Mouse (Mus musculus) olfactory bulb, adult 2 months (tissue): ENCODE data around the gene Ppp6r2. TPM values are rescaled to one million over a fixed set of nuclear protein-coding genes. Genes with fewer than 3 reads are reported as not detected.

ENCODE experiments used
- H3K27ac ChIP-seq: fragments of 200-500 bp; 2 replicates; pipeline ENCODE4 v1.5.1; 2012; ENCODE audit warnings: low read depth, low read length; ENCODE audit not compliant: insufficient read depth
- H3K4me1 ChIP-seq: fragments of 200-500 bp; 2 replicates; pipeline ENCODE4 v1.6.1; 2012; ENCODE audit warnings: low read length; ENCODE audit not compliant: control insufficient read depth, insufficient read depth
- H3K4me3 ChIP-seq: fragments of 200-500 bp; 2 replicates; pipeline ENCODE4 v1.5.1; 2012; ENCODE audit warnings: mild to moderate bottlenecking, low read depth, low read length, moderate library complexity; ENCODE audit not compliant: insufficient read depth
- CTCF ChIP-seq: fragments of 200-500 bp; IDR thresholded peaks from 2 replicates; pipeline ENCODE4 v1.5.1; 2012; ENCODE audit warnings: low read depth, mild to moderate bottlenecking, low read length, moderate library complexity; ENCODE audit not compliant: insufficient read depth
- POLR2A ChIP-seq: fragments of 200-500 bp; IDR thresholded peaks from 2 replicates; pipeline ENCODE4 v1.6.1; 2012; ENCODE audit warnings: mild to moderate bottlenecking, low read depth, low read length, moderate library complexity; ENCODE audit not compliant: insufficient read depth
- WGBS: fragments of 180-500 bp; shearing (Covaris S2); methylation state at CpG from one replicate; pipeline ENCODE4 v1.1.7; 2018; 5-methylcytosine and 5-hydroxymethylcytosine counted together
- polyA plus RNA-seq: library from polyadenylated mRNA; stranded (reverse); fragments of >200 nt; gene quantifications from 2 replicates; pipeline ENCODE4 v1.2.4, GENCODE M21; 2012; ENCODE audit warnings: low replicate concordance; ENCODE audit not compliant: missing spikeins, insufficient read depth, insufficient read length

Gene Ppp6r2
- polyA plus RNA-seq, 1 experiment = not detected

GRCm38 (mm10) chr15:89291521-89291920, 80.2 kb downstream of the Ppp6r2 start:
- no peak for TF ChIP-seq CTCF
- TF ChIP-seq POLR2A = no peak
- H3K27ac ChIP-seq = no peak overlapping the region
- no peak overlapping the region for H3K4me3 ChIP-seq
- H3K4me1 ChIP-seq = peaks cover 6% of the 10 kb centered on the region; the same call in 1 of the 2 replicates
- WGBS = 96% methylated on average over 3 of the region's 3 CpGs

GRCm38 (mm10) chr15:89292795-89293194, 81.4 kb downstream of the Ppp6r2 start:
- H3K4me1 ChIP-seq = peaks cover 4% of the 10 kb centered on the region; the same call in 1 of the 2 replicates
- H3K27ac ChIP-seq = no peak overlapping the region
- TF ChIP-seq POLR2A = no peak
- no peak for TF ChIP-seq CTCF
- H3K4me3 ChIP-seq = no peak overlapping the region
- WGBS = 45% methylated on average over 2 of the region's 2 CpGs

- TF ChIP-seq CTCF = no peak
- no peak for TF ChIP-seq POLR2A
- H3K4me1 ChIP-seq = peaks cover 4% of the 10 kb centered on the region; the same call in 1 of the 2 replicates
- WGBS = 95% methylated on average over 10 of the region's 10 CpGs
- H3K27ac ChIP-seq = no peak overlapping the region
- no peak overlapping the region for H3K4me3 ChIP-seq
These were observed 82.4 kb downstream of the Ppp6r2 start for GRCm38 (mm10) chr15:89293778-89294177.

GRCm38 (mm10) chr15:89295580-89296165, 84.3 kb downstream of the Ppp6r2 start:
- Histone ChIP-seq H3K4me1 (peaks cover 4% of the 10 kb centered on the region; the same call in 1 of the 2 replicates), H3K4me3 (no peak overlapping the region), H3K27ac (no peak overlapping the region)
- 93% methylated on average over 8 of the region's 8 CpGs for WGBS
- TF ChIP-seq CTCF = no peak
- no peak for TF ChIP-seq POLR2A

GRCm38 (mm10) chr15:89296465-89296864, 85.1 kb downstream of the Ppp6r2 start:
- Histone ChIP-seq H3K4me3 (no peak overlapping the region), H3K27ac (no peak overlapping the region), H3K4me1 (peaks cover 4% of the 10 kb centered on the region; the same call in 1 of the 2 replicates)
- TF ChIP-seq POLR2A (no peak), CTCF (no peak)
- WGBS = 41% methylated on average over 1 of the region's 1 CpGs

GRCm38 (mm10) chr15:89297695-89298094, 86.3 kb downstream of the Ppp6r2 start:
- peaks cover 4% of the 10 kb centered on the region; the same call in 1 of the 2 replicates for H3K4me1 ChIP-seq
- no peak for TF ChIP-seq CTCF
- WGBS = 93% methylated on average over 2 of the region's 2 CpGs
- no peak overlapping the region for H3K4me3 ChIP-seq
- no peak overlapping the region for H3K27ac ChIP-seq

- H3K4me3 ChIP-seq = no peak overlapping the region
- no peak for TF ChIP-seq CTCF
- no peak for TF ChIP-seq POLR2A
- H3K27ac ChIP-seq = no peak overlapping the region
- 88% methylated on average over 13 of the region's 13 CpGs for WGBS
- peaks cover 4% of the 10 kb centered on the region; the same call in 1 of the 2 replicates for H3K4me1 ChIP-seq
These were observed 88.8 kb downstream of the Ppp6r2 start for GRCm38 (mm10) chr15:89300180-89300579.

GRCm38 (mm10) chr15:89300600-89300999, 89.2 kb downstream of the Ppp6r2 start:
- WGBS = 93% methylated on average over 8 of the region's 8 CpGs
- H3K4me1 ChIP-seq = peaks cover 4% of the 10 kb centered on the region; the same call in 1 of the 2 replicates
- no peak overlapping the region for H3K4me3 ChIP-seq
- TF ChIP-seq POLR2A (no peak), CTCF (no peak)
- H3K27ac ChIP-seq = no peak overlapping the region

GRCm38 (mm10) chr15:89305966-89306365, 94.6 kb downstream of the Ppp6r2 start:
- H3K27ac ChIP-seq = no peak overlapping the region
- no peak for TF ChIP-seq POLR2A
- no peak for TF ChIP-seq CTCF

More at GRCm38 (mm10) chr15:89305966-89306365, 94.6 kb downstream of the Ppp6r2 start:
- H3K4me3 ChIP-seq = no peak overlapping the region
- 72% methylated on average over 1 of the region's 1 CpGs for WGBS
- peaks cover 31% of the 10 kb centered on the region for H3K4me1 ChIP-seq
